Mouse (Mus musculus): ENCODE results near the gene Fer.

DNA sequence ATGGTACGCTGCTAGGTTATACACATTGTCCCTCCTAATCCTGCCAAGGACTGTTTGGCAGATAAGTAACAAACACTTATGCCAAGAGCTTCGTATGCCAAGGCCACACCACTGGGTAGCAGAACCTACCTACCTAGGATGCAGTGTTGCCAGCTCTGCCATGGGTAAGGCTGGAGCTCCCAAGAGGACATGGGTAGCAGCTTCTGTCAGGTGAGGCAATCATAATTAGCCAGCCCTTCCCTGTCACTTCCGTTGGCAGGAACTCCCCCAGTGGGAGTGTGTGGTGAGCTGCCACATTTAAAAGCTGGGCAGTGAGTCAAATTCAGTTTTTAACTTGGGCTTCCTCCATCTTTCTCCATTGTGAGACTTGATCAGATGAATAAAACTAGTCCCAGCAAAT is 267.5 kb downstream of the Fer start:
- TF ChIP-seq POLR2A (IDR thresholded peaks at IDR 0.05; ENCODE audit: borderline replicate concordance, low read depth, low read length) (no peak), CTCF (IDR thresholded peaks at IDR 0.05; ENCODE audit: low read depth, low read length) (no peak)
